Mouse (Mus musculus): Measurements from ENCODE around the gene Hsd17b2. TPM values are rescaled to one million over a fixed set of nuclear protein-coding genes. Genes with fewer than 3 reads are reported as not detected.

The Hsd17b2 gene
- not detected in 2 replicates for polyA plus RNA-seq (2014; fragmentation: Nextera tagmentation; extraction: Ambion mirVana)

DNA sequence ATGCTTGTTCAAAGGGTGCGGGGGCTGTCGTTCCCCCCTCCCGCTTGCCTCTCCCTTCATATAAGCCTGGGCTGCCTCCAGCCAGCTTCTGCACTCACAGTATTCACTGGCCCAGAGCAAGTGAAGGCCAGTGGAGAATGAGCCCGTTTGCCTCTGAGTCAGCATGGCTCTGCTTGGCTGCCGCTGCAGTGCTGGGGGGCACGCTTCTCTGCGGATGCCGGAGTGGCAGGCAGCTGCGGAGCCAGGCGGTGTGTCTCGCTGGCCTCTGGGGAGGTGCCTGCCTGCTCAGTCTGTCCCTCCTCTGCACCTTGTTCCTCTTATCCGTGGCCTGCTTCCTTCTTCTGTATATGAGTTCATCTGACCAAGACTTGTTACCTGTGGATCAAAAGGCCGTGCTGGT, at the start of gene Hsd17b2:
TSS of gene Hsd17b2 (plus strand) at position 46 of the 400 bp plus-strand sequence.
- H3K9me3 ChIP-seq (ENCODE audit: control insufficient read depth, low read length) = no peaks in the 10 kb centered on the region
- no peak within 1 kb of the TSS for H3K4me3 ChIP-seq (ENCODE audit: low read depth, low read length)
- no peak for DNase-seq (ENCODE audit: low spot score)
- no peak within 1 kb of the TSS for H3K27ac ChIP-seq (ENCODE audit: low read depth, low read length)
- WGBS = 65% methylated on average over 10 of the region's 13 CpGs
- H3K9ac ChIP-seq (ENCODE audit: low read depth, low read length) = no peak within 1 kb of the TSS
- H3K4me2 ChIP-seq (replicated peaks; ENCODE audit: low read depth, low read length) = no peak within 1 kb of the TSS
- H3K27me3 ChIP-seq (ENCODE audit: control insufficient read depth, insufficient read depth, low read length) = no peaks in the 10 kb centered on the region
- no peak for ATAC-seq (ENCODE audit: low FRiP score)
- no peaks in the 10 kb centered on the region for H3K36me3 ChIP-seq (ENCODE audit: control insufficient read depth, insufficient read depth, low read length)
- no peaks in the 10 kb centered on the region for H3K4me1 ChIP-seq (replicated peaks; ENCODE audit: control insufficient read depth, insufficient read depth, low read length)

DNA sequence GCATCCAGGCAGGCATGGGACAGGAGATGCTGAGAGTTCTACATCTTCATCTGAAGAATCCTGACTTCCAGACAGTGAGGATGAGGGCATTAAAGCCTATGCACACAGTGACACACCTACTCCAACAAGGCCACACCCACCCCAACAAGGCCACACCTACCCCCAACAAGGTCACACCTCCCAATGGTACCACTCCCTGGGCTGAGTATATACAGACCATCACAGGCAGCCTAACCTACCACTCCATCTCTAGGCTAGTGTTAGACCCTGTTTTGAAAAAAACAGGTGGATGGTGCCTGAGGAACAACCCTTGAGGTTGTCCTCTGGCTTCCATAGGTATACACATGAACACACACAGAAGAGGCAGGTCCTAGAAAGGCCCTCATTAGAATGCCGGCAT, 49.4 kb upstream of the Hsd17b2 start:
- ATAC-seq (ENCODE audit: low FRiP score) = no peak
- WGBS = 88% methylated on average over 1 of the region's 1 CpGs

DNA sequence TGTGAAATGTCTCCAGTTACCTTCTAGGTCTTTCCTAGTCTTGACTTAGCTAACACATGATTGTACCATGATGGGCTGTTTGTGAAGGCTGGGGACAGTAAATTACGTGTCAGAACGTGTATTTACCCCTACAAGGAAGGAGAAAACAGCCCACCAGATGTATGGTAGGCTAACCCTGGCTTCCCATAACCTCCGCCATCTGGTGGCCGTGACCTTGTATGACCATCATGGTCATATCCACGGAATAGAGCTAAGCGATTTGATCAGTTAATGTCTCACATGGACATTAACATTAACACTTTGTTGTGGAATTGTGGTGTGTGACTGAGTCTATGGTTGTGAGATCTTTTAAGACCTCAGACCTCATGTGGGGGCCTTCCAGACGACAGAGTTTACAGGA, 42.7 kb upstream of the Hsd17b2 start:
- Histone ChIP-seq H3K9me3 (ENCODE audit: control insufficient read depth, low read length) (no peaks in the 10 kb centered on the region), H3K27me3 (ENCODE audit: control insufficient read depth, insufficient read depth, low read length) (no peaks in the 10 kb centered on the region), H3K9ac (ENCODE audit: low read depth, low read length) (no peak overlapping the region), H3K4me2 (replicated peaks; ENCODE audit: low read depth, low read length) (no peak overlapping the region), H3K4me3 (ENCODE audit: low read depth, low read length) (no peak overlapping the region), H3K27ac (ENCODE audit: low read depth, low read length) (no peak overlapping the region), H3K36me3 (ENCODE audit: control insufficient read depth, insufficient read depth, low read length) (no peaks in the 10 kb centered on the region), H3K4me1 (replicated peaks; ENCODE audit: control insufficient read depth, insufficient read depth, low read length) (peaks cover 4% of the 10 kb centered on the region; the same call in 1 of the 2 replicates)
- WGBS = 77% methylated on average over 7 of the region's 7 CpGs
- peak; percentile 15 for DNase-seq (ENCODE audit: low spot score)
- ATAC-seq (ENCODE audit: low FRiP score) = no peak

More for the DNA sequence above, 49.4 kb upstream of the Hsd17b2 start:
- no peak overlapping the region for H3K4me3 ChIP-seq (ENCODE audit: low read depth, low read length)
- no peak overlapping the region for H3K4me2 ChIP-seq (replicated peaks; ENCODE audit: low read depth, low read length)
- no peak overlapping the region for H3K27ac ChIP-seq (ENCODE audit: low read depth, low read length)
- H3K9ac ChIP-seq (ENCODE audit: low read depth, low read length) = no peak overlapping the region
- no peaks in the 10 kb centered on the region for H3K36me3 ChIP-seq (ENCODE audit: control insufficient read depth, insufficient read depth, low read length)
- H3K27me3 ChIP-seq (ENCODE audit: control insufficient read depth, insufficient read depth, low read length) = no peaks in the 10 kb centered on the region
- no peak for DNase-seq (ENCODE audit: low spot score)
- H3K4me1 ChIP-seq (replicated peaks; ENCODE audit: control insufficient read depth, insufficient read depth, low read length) = no peaks in the 10 kb centered on the region
- no peaks in the 10 kb centered on the region; the same call in 1 of the 2 replicates for H3K9me3 ChIP-seq (ENCODE audit: control insufficient read depth, low read length)

DNA sequence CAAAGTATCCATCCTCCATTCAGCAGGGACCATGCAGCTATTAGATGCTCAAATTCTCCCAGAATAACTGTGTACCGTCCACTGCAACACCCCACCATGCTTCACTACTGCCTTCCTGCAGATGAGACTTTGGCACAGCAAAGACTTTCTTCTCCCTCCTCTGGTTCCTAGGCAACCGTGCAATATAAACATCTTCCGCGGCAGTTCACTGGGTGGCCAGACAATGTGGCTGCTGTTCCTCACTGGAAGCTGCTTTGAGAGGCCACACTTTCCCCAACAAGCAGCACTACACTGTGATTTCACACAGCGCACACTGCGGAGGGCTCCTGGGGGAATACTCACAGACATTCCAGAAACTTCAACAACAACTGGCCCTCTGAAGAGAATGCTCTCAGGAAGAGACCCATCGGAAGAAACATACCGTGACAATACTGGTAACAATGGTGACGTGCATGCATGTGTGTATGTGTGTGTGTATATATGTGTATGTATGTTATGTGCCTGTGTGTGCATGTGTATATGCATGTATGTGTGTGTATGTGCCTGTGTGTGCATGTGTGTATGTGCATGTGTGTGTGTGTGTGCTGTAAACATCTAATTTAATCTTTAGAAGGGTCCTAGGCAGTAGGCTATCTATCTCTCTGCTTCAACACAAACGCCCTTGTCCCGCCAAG, 41.2 kb upstream of the Hsd17b2 start:
- Histone ChIP-seq H3K36me3 (ENCODE audit: control insufficient read depth, insufficient read depth, low read length) (no peaks in the 10 kb centered on the region), H3K4me1 (replicated peaks; ENCODE audit: control insufficient read depth, insufficient read depth, low read length) (peaks cover 4% of the 10 kb centered on the region; the same call in 1 of the 2 replicates), H3K27me3 (ENCODE audit: control insufficient read depth, insufficient read depth, low read length) (no peaks in the 10 kb centered on the region), H3K27ac (ENCODE audit: low read depth, low read length) (no peak overlapping the region), H3K9ac (ENCODE audit: low read depth, low read length) (no peak overlapping the region), H3K9me3 (ENCODE audit: control insufficient read depth, low read length) (no peaks in the 10 kb centered on the region), H3K4me2 (replicated peaks; ENCODE audit: low read depth, low read length) (no peak overlapping the region), H3K4me3 (ENCODE audit: low read depth, low read length) (no peak overlapping the region)
- WGBS = 32% methylated on average over 11 of the region's 11 CpGs
- peak; percentile 83 for ATAC-seq (ENCODE audit: low FRiP score)
- DNase-seq (ENCODE audit: low spot score) = peak; percentile 65

DNA sequence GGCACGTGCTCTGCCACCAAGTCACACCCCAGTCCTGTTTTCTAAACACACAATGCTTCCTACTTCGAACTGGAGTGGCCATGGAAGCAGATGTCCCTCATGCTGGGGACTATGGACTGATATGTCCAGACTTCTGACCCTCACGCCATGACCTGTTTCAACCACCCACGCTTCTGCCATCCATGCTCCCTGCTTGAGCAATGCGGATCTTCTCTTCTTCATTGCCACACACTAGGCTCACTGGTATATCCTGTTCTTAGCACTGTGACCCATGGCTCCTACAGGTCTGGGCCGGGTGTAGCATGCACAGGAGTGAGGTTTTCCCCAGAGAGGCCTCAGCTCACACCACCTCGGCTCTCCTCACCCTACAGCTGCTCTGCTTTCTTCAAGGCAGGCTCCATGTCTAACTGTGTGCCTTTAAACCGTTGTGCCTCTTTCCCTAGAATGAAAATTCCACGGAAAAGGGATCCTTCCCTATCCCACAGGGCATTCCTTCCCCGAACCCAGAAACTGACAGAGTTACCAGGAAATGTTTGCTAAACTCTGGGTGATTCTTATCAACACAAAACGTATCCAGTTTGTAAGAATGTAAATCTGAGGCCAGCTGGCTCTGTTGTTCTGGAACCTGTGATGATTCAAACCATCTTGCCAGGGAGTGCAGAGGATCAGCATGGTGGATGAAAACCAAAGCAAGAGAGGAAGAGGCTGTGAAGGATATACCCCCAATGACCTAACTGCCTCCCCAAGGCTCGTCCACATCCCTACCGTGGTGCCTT, 34.2 kb upstream of the Hsd17b2 start:
- Histone ChIP-seq H3K4me1 (replicated peaks; ENCODE audit: control insufficient read depth, insufficient read depth, low read length) (no peaks in the 10 kb centered on the region), H3K9ac (ENCODE audit: low read depth, low read length) (no peak overlapping the region), H3K4me2 (replicated peaks; ENCODE audit: low read depth, low read length) (no peak overlapping the region), H3K27me3 (ENCODE audit: control insufficient read depth, insufficient read depth, low read length) (no peaks in the 10 kb centered on the region), H3K27ac (ENCODE audit: low read depth, low read length) (no peak overlapping the region), H3K36me3 (ENCODE audit: control insufficient read depth, insufficient read depth, low read length) (no peaks in the 10 kb centered on the region), H3K4me3 (ENCODE audit: low read depth, low read length) (no peak overlapping the region), H3K9me3 (ENCODE audit: control insufficient read depth, low read length) (no peaks in the 10 kb centered on the region)
- ATAC-seq (ENCODE audit: low FRiP score) (no peak), DNase-seq (ENCODE audit: low spot score) (no peak)
- 87% methylated on average over 13 of the region's 13 CpGs for WGBS

DNA sequence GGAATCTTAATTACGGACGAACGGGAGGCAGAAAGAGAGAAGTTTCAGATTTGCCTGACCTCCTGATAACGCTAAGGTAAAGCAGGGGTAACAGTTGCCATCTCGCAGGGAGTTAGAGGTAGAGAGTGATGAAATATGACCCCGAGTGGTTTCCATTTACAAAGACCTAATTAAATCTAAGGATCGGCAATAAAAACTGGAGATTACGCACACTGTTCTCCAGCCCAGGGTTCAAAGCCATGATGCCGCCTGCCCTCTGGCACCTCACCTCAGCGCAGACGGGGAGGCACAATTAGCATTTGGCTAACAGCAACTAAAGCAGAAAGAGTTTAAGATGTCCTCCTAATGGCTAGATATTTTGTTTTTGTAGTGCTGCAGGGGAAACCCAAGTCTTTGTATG, 31.2 kb upstream of the Hsd17b2 start:
- no peak for DNase-seq (ENCODE audit: low spot score)
- no peak for ATAC-seq (ENCODE audit: low FRiP score)
- no peaks in the 10 kb centered on the region for H3K27me3 ChIP-seq (ENCODE audit: control insufficient read depth, insufficient read depth, low read length)
- no peak overlapping the region for H3K4me2 ChIP-seq (replicated peaks; ENCODE audit: low read depth, low read length)
- H3K36me3 ChIP-seq (ENCODE audit: control insufficient read depth, insufficient read depth, low read length) = no peaks in the 10 kb centered on the region
- no peaks in the 10 kb centered on the region for H3K9me3 ChIP-seq (ENCODE audit: control insufficient read depth, low read length)
- H3K9ac ChIP-seq (ENCODE audit: low read depth, low read length) = no peak overlapping the region
- 53% methylated on average over 11 of the region's 11 CpGs for WGBS
- H3K4me1 ChIP-seq (replicated peaks; ENCODE audit: control insufficient read depth, insufficient read depth, low read length) = no peaks in the 10 kb centered on the region
- no peak overlapping the region for H3K27ac ChIP-seq (ENCODE audit: low read depth, low read length)
- no peak overlapping the region for H3K4me3 ChIP-seq (ENCODE audit: low read depth, low read length)

DNA sequence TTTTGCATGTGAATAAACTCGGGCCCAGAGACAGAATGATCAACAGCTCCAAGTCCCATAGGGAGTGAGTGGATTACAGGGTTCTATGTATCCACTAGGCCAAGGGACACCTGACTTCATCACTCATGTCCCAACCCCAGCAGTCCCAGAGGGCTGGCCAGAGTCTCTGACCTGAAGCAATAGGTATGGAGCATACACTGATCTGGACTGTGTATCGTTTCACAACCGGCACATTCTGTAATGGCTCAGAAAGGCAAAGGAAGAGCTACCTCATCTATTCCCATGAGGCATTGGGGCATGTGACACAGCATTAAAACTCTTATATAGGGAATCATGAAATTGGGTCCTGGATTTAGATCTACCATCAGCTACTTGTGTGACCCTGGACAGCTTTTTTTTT, 29.1 kb upstream of the Hsd17b2 start:
- 79% methylated on average over 3 of the region's 3 CpGs for WGBS
- no peaks in the 10 kb centered on the region for H3K9me3 ChIP-seq (ENCODE audit: control insufficient read depth, low read length)
- H3K4me2 ChIP-seq (replicated peaks; ENCODE audit: low read depth, low read length) = no peak overlapping the region
- no peak overlapping the region for H3K4me3 ChIP-seq (ENCODE audit: low read depth, low read length)
- DNase-seq (ENCODE audit: low spot score) (no peak), ATAC-seq (ENCODE audit: low FRiP score) (no peak)
- no peaks in the 10 kb centered on the region for H3K36me3 ChIP-seq (ENCODE audit: control insufficient read depth, insufficient read depth, low read length)
- H3K27ac ChIP-seq (ENCODE audit: low read depth, low read length) = no peak overlapping the region
- H3K4me1 ChIP-seq (replicated peaks; ENCODE audit: control insufficient read depth, insufficient read depth, low read length) = no peaks in the 10 kb centered on the region
- H3K27me3 ChIP-seq (ENCODE audit: control insufficient read depth, insufficient read depth, low read length) = no peaks in the 10 kb centered on the region
- no peak overlapping the region for H3K9ac ChIP-seq (ENCODE audit: low read depth, low read length)

DNA sequence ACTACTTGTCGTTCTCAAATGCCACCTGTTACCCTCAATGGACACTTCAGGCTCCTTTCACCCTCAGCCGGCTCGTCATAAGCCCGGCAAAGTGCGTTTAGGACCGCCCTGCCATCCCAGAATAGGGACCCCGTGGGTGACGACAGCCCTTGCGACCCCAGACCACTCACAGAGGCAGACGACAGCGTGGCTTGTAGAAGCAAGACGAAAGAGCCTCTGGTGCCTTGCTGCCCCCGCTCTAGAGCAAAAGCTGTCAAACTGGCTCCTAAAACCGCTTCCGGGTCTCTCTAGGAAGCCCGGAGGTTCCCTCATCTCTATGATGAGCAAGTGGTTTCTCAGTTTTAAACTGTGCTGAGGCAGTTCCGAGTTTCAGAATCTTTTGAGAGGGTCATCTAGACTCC, 28.3 kb upstream of the Hsd17b2 start, which contains the start of gene Sdr42e1:
TSS of gene Sdr42e1 (minus strand) at position 260 of the 401 bp plus-strand sequence.
- H3K4me2 ChIP-seq (replicated peaks; ENCODE audit: low read depth, low read length) = peak within 1 kb of the TSS; percentile 28
- DNase-seq (ENCODE audit: low spot score) (peak; percentile 50), ATAC-seq (ENCODE audit: low FRiP score) (no peak)
- H3K36me3 ChIP-seq (ENCODE audit: control insufficient read depth, insufficient read depth, low read length) = no peaks in the 10 kb centered on the region
- peak within 1 kb of the TSS; percentile 27 for H3K4me3 ChIP-seq (ENCODE audit: low read depth, low read length)
- no peak within 1 kb of the TSS for H3K27ac ChIP-seq (ENCODE audit: low read depth, low read length)
- no peaks in the 10 kb centered on the region for H3K9me3 ChIP-seq (ENCODE audit: control insufficient read depth, low read length)
- no peaks in the 10 kb centered on the region for H3K27me3 ChIP-seq (ENCODE audit: control insufficient read depth, insufficient read depth, low read length)
- H3K9ac ChIP-seq (ENCODE audit: low read depth, low read length) = peak within 1 kb of the TSS; percentile 7; the same call in 1 of the 2 replicates
- H3K4me1 ChIP-seq (replicated peaks; ENCODE audit: control insufficient read depth, insufficient read depth, low read length) = no peaks in the 10 kb centered on the region
- WGBS = 14% methylated on average over 17 of the region's 17 CpGs

Data from hindbrain, embryonic 11.5 days (tissue).